Mouse (Mus musculus): Measurements from ENCODE around the gene Lrrc23. TPM values are rescaled to one million over a fixed set of nuclear protein-coding genes. Genes with fewer than 3 reads are reported as not detected.

Lrrc23 gene
- total RNA-seq, 2 experiments from 2014 or later = 0.51 to 1.0 TPM

DNA sequence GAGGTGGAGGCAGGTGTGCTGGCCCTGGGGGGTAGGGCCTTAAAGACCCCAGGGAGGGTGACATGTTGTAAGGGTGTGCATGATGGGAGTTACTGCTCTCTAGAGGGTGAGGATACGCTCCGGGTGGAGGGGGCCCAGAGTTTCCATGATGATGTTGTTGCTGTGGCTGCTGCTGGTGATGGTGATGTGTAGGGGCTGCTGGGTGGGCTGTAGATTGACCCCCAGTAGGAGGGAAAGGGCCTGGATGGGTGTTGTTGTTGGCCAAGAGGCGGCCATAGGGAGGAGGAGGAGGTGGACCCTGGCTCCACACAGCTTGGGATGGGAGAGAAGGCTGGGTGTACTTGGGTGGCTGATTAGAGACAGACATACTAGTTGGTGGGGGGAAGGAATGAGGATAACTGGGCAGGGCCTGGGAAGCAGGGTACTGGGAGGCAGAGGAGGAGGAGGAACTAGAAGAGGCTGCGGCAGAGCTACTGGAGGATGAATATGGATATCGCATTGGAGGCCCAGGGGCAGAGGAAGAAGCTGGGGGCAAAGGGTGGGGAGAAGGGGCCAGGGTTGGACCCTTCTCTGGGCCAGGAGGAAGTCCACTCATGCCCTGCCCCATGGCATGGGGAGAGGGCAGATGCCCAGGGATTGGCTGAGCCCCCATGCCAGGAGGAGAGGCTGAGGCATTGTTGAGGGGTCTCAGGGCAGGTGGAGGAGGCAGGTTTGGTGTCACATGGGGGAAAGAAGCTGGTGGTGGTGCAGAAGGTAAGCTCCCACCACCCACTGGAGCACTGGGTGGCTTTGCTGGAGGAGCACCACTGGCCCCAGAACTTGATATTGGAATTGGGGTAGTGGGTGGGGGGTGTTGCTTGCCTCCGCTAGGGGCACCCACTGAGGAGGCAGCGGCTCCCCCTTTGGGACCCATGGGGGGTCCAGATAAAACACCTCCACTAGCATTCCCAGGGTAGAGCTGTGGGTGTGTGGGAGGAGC lies 32.6 kb downstream of the Lrrc23 start:
- intact Hi-C loops (cut with DNase I) = no loop called here
- DNase-seq = no peak

DNA sequence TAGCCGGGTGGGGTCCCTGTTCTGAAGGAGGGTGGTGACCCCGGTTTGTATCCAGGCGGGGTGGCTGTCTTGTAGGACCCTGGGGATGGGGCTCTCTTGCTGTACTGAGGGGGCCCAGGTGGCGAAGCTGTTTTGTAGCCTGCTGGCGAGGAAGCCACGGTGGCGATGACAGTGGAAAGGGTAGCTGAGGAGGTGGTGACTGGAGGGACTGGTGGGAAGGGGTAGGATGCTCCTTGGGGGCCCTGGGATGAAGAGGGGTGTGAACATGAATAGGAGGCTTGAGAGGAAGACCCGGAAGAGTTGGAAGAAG lies 33.3 kb downstream of the Lrrc23 start:
- intact Hi-C loops (cut with DNase I) = no loop called here
- no peak for DNase-seq

DNA sequence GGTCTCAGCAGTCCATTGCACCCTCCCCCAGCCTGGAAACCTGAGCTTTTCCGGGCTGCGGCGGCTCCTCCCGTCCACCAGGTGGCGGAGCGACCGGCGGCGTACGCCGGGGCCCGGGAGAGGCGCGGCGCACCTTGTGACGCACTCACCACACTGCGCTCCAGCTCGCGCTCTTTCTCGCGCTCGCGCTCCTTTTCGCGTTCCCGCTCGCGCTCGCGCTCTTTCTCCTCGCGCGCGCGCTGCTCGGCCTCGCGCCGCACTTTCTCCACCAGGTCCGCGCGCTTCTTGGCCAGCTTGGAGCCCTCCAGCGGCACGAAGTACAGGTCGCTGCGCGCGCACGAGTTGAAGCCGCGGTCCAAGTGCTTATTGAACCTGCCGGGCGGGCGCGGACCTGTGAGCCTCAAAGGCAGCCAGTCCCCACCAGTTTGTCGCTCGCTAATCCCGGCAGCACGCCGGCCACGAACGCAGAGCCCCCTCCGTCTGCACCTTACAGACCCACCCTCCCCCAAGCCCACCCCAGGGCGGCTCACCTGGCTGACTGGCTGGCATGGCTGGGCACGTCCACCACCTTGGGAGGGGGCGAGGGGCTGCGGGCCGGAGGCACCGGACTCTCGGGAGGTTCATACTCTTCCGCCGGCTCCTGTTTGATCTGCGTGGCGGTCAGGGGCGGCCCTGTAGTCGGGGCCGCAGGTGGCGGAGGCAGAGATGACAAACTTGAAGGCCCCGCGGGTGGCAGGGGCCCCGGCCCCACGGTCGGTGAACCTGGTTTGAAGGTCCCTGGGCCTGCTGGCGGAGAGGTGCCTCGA lies 33.8 kb downstream of the Lrrc23 start:
- DNase-seq = peak; percentile 95 to 97
- intact Hi-C loops (cut with DNase I) = no loop called here

DNA sequence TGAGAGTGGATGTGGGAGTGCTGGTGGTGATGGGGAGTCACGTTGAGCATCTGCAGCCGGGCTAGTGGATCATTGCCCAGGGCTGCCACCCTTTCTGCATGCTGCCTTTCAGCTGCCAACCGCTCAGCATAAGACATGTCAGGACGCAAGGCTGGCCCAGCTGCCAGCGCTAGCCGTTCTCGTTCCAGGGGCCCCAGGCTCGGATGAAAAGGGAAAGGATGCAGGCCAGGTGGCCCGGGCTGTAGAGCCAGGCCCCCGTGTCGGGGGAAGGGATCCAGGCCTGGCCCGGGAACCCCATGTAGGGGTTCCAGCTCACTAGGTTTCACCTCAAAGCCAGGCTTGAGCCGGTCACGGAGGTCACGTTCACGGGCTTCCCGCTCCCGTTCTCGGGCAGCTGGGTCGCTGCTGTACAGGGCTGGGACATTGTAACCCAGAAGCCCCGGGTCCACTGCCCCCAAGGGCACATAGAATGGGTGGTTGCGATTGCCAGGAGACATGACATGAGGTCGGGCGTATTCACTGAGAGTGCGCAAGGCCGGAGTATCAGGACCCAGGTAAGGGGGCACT lies 34.7 kb downstream of the Lrrc23 start:
- intact Hi-C loops (cut with DNase I) = loop anchor here (5.0 kb wide), 1 partner anchor 43 kb away; no protein-coding TSS in a partner anchor
- DNase-seq = no peak

DNA sequence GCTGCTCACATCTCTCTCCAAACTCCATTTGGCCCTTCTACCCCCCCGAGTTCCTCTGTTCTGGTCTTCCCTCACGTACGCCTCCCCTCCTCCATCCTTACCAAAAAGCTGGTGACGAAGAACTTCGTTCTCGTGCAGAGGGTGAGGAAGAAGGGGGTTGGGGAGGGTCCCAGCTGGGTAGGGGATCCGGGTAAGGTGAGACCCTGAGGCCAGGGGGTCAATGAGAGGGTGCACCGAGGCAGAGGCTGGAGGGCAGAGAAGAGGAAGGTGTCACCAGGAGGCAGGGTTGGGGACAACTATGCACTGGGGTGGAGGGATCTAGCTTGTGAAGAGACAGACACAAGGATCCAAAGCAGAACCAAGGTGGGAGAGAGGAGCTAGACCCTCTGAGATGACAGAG lies 35.9 kb downstream of the Lrrc23 start:
- no peak for DNase-seq
- intact Hi-C loops (cut with DNase I) = loop anchor here (5.0 kb wide), 1 partner anchor 41 kb away; no protein-coding TSS in a partner anchor

DNA sequence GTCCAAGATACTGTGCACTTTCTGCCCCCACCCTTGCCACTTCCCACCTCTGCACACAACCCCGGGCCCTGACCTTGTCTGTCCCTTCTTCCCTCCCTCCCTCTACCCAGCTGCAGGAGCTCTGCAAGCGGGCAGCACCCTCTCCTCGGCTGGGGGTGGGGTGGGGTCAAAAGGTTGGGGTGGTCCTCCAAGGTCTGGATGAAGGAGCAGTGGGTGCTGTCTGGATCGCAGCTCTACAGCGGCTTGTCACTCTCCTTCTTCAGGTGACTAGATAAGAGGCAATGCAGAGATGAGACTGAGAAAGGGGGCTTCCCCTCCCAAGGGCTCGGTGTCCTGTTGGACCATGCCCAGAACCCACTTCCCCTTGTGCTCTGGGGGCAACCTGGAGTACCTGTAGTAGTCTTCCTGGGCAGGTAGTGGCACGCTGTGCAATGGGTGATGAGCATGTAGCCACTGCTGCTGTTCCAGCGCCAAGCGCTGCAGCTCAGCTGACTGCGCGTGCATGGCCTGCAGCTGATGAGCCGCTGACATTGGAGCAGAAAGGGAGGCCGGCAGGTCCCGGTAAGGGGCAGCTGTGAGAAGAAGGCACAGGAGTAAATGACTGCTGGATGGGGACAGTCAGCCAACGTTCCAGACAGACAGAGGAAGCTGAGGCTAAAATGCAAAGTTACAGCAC lies 36.5 kb downstream of the Lrrc23 start:
- intact Hi-C loops (cut with DNase I) = loop anchor here (5.0 kb wide), 1 partner anchor 41 kb away; no protein-coding TSS in a partner anchor

DNA sequence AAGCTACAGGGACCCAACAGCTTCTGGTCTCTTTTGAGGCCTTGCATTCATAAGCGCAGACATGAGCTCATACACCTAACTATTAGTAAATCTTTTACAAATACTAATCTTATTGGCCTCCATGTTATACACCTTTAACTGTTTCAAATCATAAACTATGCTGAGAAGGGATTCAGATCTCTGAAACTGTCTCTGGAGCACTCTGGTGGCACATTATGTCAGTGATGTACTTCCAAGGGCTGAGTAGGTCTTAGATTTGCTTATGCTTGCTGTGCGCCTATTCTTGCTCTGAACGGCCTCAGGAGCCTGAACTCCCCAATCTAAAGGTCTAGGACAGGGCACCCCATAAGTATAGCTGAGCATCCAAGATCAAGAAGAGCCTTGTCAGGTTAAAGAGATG lies 37.7 kb downstream of the Lrrc23 start:
- DNase-seq = no peak
- intact Hi-C loops (cut with DNase I) = loop anchor here (2.0 to 5.0 kb wide), 2 partner anchors 15 to 40 kb away; partner anchors contain the start of genes Atn1 and Gm45234

More for the DNA sequence above, 36.5 kb downstream of the Lrrc23 start:
- no peak for DNase-seq

DNA sequence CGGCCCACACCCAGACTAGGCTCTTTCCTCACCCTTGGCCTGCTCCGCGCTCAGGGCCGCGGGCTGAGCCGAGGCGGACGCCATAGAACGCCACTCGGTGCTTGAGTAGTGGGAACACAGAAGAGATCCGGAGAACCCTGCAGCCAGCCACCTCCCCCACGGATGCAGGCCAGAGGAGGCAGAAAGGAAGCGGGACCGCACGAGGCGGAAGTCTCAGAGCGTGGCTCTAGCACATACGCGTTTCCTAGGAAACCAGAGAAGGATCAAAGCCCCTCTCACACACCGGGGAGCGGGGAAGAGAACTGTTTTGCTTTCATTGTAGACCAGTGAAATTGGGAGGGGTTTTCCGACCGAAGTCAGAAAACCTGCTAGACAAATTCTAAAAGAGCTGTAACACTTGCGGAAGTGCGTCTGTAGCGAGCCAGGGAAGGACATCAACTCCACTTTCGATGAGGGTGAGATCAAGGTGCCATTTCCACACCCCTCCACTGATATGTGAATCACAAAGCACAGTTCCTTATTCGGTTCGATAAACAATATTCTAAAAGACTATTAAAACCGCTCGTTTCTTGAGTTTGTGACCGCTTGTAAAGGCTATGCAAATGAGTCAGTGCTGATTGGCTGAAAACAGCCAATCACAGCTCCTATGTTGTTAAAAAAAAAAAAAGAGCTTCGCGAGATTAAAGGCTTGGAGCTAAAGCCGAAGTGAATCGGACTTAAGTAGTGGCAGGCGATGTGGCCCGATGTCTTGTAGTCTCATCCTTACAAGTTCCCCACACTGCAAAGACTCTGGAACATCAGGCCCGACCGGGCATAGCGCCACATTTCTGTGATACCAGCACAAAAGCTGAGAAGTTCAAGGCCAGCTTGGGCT lies 38.4 kb downstream of the Lrrc23 start, which contains the start of gene Grcc10:
TSS of gene Grcc10 (minus strand) at position 487 of the 874 bp plus-strand sequence.
- DNase-seq = peak; percentile 85
- intact Hi-C loops (cut with DNase I) = loop anchor here (1.0 to 5.0 kb wide), 3 partner anchors 16 to 39 kb away; partner anchors contain the start of genes Atn1, Emg1, Gm45234 and Phb2

DNA sequence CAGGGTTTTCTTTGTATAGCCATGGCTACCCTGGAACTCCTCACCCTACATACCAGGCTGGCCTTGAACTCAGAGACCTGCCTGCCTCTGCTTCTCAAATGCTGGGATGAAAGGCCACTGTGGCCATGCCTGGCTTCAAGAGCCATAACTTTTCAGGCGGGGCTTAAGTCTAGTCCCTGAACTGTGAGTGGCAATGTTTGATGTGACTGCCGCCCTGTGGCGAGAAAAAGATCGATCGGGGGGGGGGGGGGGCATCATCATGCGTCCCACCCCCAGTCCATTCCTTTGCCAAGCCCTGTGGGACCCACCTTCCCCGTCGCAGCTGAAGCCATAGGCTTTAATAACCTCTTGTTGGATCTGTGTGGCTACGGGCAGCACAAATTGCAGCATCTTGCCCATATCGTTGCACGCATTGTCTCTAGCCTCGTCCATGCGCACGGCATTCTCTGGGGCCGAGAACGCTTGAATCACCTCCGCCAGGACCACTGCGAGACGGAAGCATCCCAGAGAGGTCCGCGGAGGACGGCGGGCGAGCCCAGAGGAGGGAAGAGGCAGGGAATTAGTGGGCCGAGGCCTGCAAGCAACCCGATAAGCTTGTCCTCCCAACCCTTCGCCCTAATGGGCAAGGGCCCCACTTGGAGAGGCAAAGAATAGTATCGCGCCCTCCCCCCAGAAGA lies 39.2 kb downstream of the Lrrc23 start:
- intact Hi-C loops (cut with DNase I) = loop anchor here (1.0 to 5.0 kb wide), 3 partner anchors 16 to 38 kb away; partner anchors contain the start of genes Atn1, Emg1, Gm45234 and Phb2
- DNase-seq = no peak

DNA sequence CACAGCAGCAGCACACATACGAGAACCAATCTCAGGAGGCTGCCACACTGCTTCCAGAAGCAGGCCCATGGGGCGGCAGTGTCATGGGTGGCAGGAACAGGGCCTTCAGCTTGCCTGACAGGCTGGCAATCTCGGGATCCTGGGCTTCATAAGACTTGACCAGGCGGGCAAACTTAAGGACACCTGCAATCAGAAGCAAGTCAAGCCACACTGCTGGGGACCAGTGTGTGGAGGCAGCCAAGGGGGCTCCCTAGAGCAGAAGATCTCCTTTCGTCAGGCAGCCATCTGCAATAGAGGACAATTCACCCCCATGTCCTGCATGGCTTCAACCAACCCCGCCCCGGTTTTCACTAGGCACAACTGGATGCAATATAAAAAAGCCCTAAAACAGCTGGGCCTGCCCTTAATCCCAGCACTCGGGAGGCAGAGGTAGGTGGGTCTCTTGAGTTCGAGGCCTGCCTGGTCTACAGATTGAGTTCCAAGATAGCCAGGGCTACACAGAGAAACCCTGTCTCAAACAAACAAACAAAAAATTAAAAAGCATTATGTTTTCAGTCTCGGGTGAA lies 40.2 kb downstream of the Lrrc23 start:
- DNase-seq = no peak
- intact Hi-C loops (cut with DNase I) = loop anchor here (2.0 to 5.0 kb wide), 2 partner anchors 19 to 167 kb away; partner anchors contain the start of gene C1rb

DNA sequence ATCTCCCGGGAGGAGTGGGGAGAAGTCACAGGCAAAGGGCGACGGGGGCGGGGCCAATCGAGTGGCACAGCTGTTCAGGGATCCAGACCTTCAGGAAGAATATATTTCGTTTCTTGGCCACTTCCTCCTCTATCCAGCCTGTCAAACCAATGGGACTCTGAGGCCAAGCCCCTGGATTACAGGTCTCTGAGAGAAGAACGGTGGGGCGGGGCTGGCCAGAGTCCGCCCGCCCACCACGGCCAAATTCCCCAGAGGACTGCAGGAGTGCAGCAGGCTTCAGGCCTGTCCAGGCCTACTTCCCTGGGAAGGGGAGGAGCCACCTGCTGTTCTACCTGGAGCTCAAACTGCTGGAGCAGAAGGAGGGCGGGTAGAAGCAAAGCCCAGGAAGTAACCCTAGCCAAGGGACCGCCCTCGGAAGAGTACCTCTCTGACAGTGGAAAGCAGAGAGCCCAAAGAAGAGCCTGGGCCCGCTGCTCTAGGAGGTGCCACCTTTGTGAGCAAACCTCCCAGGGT lies 41.0 kb downstream of the Lrrc23 start, which contains the start of gene Ptpn6:
TSS of gene Ptpn6 (minus strand) at position 204 of the 513 bp plus-strand sequence.
- peak in 1 of 2 experiments; percentile 36 for DNase-seq
- intact Hi-C loops (cut with DNase I) = loop anchor here (2.0 to 5.0 kb wide), 2 partner anchors 18 to 166 kb away; partner anchors contain the start of gene C1rb

DNA sequence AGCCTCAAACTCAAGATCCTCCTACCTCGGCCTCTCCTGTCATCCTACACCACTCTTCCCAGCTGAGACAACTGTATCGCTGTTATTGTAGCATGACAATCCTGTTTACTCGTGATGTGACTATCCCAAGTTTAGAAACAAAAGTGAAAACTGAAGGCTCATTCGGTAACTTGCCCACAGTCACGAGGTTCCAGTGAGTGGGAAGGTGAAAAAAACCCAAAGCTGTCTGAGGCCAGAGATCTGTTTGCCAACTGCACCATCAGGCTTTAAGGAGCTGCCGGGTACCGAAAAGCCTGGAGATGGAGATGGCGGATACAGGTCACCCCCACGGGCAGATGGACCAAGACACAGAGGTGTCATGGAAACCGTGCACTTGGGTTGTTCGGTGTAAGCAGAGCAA lies 42.5 kb downstream of the Lrrc23 start:
- intact Hi-C loops (cut with DNase I) = loop anchor here (5.0 kb wide), 1 partner anchor 165 kb away; the partner anchor contains the start of gene C1rb
- no peak for DNase-seq

DNA sequence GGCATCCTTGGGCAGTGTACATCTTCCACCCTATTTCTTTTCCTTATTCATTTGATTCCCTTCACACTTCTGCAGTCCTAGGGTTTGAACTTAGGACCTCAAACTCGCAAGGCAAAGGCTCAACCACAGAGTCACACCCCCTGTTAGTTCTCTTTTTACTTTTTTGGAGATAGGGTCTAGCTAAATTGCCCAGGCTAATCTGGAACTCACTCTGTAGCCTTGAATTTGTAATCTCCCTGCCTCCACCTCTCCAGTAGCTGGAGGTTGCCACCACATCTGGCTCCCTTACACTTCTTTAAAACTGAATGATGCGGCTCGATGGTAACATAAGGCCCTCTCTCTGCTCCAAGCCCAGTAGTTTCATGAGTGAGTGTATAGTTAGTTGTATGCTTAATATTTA lies 45.1 kb downstream of the Lrrc23 start:
- intact Hi-C loops (cut with DNase I) = no loop called here

DNA sequence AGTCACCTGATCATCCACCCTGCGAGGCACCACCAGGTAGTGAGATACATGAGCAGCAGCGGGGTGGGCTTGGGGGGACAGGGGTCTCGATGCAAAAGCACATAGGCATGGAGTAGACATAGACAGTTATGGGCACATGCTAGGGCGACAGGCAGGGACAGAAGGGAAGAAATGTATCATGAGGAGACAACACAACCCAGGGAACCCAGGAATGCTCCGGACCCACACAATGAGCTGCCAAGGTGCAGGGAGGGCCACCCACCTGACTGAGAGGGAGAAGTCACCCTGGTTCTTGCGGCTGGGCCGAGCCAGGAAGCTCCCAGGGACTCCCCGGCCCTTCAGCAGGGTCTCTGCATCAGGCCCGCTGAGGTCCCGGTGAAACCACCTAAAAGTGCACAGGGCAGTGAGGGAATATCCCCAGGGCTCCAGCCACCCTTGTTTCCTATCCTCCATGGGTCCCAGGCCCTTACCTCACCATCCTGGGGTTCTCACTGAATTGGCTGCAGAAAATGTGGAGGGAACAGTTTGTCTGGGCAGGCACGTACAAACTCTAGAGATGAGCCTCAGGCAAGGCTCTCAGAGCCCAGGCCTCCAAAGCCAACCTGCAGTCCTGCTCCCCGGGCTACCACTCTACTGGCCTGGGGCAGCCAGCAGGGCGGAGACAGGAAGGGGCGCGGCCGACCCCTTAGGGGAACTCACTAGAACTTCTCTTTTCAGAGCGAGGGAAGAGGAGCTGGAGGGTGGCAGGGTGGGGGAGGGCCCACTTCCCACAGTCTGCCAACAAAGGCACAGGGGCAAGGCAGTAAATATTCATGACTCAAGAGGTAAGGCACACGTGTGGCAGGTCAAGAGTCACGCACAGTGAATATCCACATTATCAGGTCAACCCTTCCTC lies 46.8 kb downstream of the Lrrc23 start:
- intact Hi-C loops (cut with DNase I) = no loop called here
- DNase-seq = peak; percentile 41 to 53

More for the DNA sequence above, 45.1 kb downstream of the Lrrc23 start:
- DNase-seq = no peak

DNA sequence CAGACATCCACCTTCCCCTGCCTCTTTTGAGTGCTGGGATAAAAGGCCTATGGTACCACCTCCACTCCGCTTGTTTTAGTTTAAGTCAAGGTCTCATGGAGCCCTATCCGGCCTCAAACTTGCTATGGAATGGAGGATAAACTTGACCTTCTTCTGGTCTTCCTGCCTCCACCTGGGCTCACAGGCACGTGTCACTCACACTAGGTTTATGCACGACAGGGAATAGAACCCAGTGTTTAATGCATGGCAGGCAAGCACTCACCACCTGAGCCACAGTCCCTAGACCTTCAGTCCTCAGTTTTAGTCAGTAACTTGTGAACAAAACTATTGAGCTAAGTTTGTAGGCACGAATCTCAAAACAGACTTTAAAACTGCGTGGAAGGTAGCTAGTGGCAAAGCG lies 48.5 kb downstream of the Lrrc23 start:
- intact Hi-C loops (cut with DNase I) = no loop called here
- no peak for DNase-seq
